Mouse (Mus musculus) C2C12 (cell line): ENCODE data around the gene Serpinb12. TPM values are rescaled to one million over a fixed set of nuclear protein-coding genes. Genes with fewer than 3 reads are reported as not detected.
"Not testable (repeated sequence)": the region's sequence is repeated elsewhere in the genome, so short reads cannot be mapped to it uniquely, and the experiment has no call there.

Source experiments
- H3K27me3 ChIP-seq: one replicate; pipeline ENCODE4 v1.6.1; 2011; ENCODE audit not compliant: control insufficient read depth, insufficient read depth, insufficient read length
- H3K36me3 ChIP-seq: one replicate; pipeline ENCODE4 v1.6.1; 2011; ENCODE audit not compliant: control insufficient read depth, insufficient read depth
- H3K4me3 ChIP-seq: one replicate; pipeline ENCODE4 v1.5.1; 2011; ENCODE audit warnings: mild to moderate bottlenecking, control low read depth; ENCODE audit not compliant: poor library complexity, insufficient read depth, severe bottlenecking
- H3K79me2 ChIP-seq: one replicate; pipeline ENCODE4 v1.6.1; 2011; ENCODE audit not compliant: control insufficient read depth, insufficient read depth
- H3K79me3 ChIP-seq: one replicate; pipeline ENCODE4 v1.6.1; 2011; ENCODE audit warnings: low read depth, control low read depth
- H3ac ChIP-seq: one replicate; pipeline ENCODE3; 2011; ENCODE audit warnings: low read depth; ENCODE audit not compliant: control insufficient read depth, insufficient read length
- CEBPB ChIP-seq: IDR thresholded peaks from one replicate; pipeline ENCODE4 v1.6.1; 2011; ENCODE audit warnings: low read depth, mild to moderate bottlenecking, control low read depth, moderate library complexity
- CTCF ChIP-seq: IDR thresholded peaks from one replicate; pipeline ENCODE4 v1.5.1; 2011; ENCODE audit not compliant: control insufficient read depth, insufficient read depth, insufficient read length
- FOSL1 ChIP-seq: IDR thresholded peaks from one replicate; pipeline ENCODE4 v1.8.0; 2011; ENCODE audit warnings: mild to moderate bottlenecking, low read length; ENCODE audit not compliant: poor library complexity, insufficient read depth, severe bottlenecking
- MAX ChIP-seq: IDR thresholded peaks from one replicate; pipeline ENCODE4 v1.6.1; 2011; ENCODE audit warnings: mild to moderate bottlenecking, control low read depth
- MYOD1 ChIP-seq: IDR thresholded peaks from one replicate; pipeline ENCODE4 v1.6.1; 2011; ENCODE audit warnings: low read depth; ENCODE audit not compliant: control insufficient read depth, insufficient read length
- MYOG ChIP-seq: IDR thresholded peaks from one replicate; pipeline ENCODE4 v1.6.1; 2011; ENCODE audit not compliant: control insufficient read depth, insufficient read length; ENCODE audit errors: extremely low read depth
- USF1 ChIP-seq: IDR thresholded peaks from one replicate; pipeline ENCODE4 v1.6.1; 2011; ENCODE audit warnings: low read depth, mild to moderate bottlenecking, control low read depth, moderate library complexity
- long read RNA-seq, 2 experiments: library from polyadenylated mRNA; unstranded; transcript quantifications; one replicate each; pipeline ENCODE4 v2.0.0; 2019 to 2020
- polyA plus RNA-seq: library from polyadenylated mRNA; unstranded; fragments of >200 nt; fragmentation: generic; extraction: Trizol; gene quantifications from one replicate; pipeline ENCODE4 v1.2.1, GENCODE M21; 2012; ENCODE audit warnings: missing spikeins

Serpinb12 gene
- polyA plus RNA-seq, result not detected
- long read RNA-seq, experiment 1, result 0 reads
- long read RNA-seq, experiment 2, result 0 reads

GRCm38 (mm10) chr1:106934265-106934664 lies at the start of gene Serpinb12:
TSS of gene Serpinb12 (plus strand) at chr1:106934449.
- TF ChIP-seq USF1, result no peak
- TF ChIP-seq MYOG, result no peak
- no peak for TF ChIP-seq MYOD1
- no peak for TF ChIP-seq CEBPB
- TF ChIP-seq MAX, result no peak
- TF ChIP-seq FOSL1, result no peak
- TF ChIP-seq CTCF, result no peak
- Histone ChIP-seq H3K36me3 (no peaks in the 10 kb centered on the region), H3ac (no peak within 1 kb of the TSS), H3K4me3 (no peak within 1 kb of the TSS), H3K79me2 (no peaks in the 10 kb centered on the region), H3K27me3 (no peaks in the 10 kb centered on the region), H3K79me3 (no peaks in the 10 kb centered on the region)

GRCm38 (mm10) chr1:106895142-106895541 lies 39.1 kb upstream of the Serpinb12 start:
- H3ac ChIP-seq, H3K79me3 ChIP-seq, H3K36me3 ChIP-seq, H3K4me3 ChIP-seq, H3K27me3 ChIP-seq, H3K79me2 ChIP-seq: not testable (repeated sequence)

DNA sequence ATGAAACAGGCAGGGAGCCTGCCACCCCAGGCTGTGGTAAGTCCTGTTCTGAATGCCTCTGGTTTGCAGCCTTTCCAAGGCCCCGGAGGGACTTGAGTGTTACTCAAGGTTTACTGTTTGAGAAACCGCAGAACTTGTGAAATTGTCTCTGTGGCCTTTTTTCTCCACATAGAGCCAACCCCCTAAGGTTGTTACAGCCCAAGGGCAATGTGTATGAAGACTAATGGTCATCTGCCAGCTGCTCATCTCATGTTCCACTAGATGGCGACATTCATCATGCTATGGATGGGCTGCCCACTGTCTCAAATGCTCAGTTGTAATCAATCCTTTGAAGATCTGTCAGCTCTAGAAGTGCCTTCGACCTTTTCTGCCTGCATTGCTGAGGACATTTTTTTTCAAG lies 32.8 kb upstream of the Serpinb12 start:
- H3K27me3 ChIP-seq, result no peaks in the 10 kb centered on the region
- no peak for TF ChIP-seq MYOG
- no peak for TF ChIP-seq MAX
- no peak for TF ChIP-seq FOSL1

GRCm38 (mm10) chr1:106931954-106932353 lies 2.3 kb upstream of the Serpinb12 start:
- no peaks in the 10 kb centered on the region for H3K79me3 ChIP-seq
- no peaks in the 10 kb centered on the region for H3K36me3 ChIP-seq
- TF ChIP-seq USF1 (no peak), MAX (no peak), FOSL1 (no peak), MYOG (no peak), MYOD1 (no peak), CEBPB (no peak), CTCF (no peak)
- no peak overlapping the region for H3K4me3 ChIP-seq
- no peaks in the 10 kb centered on the region for H3K27me3 ChIP-seq
- H3K79me2 ChIP-seq, result no peaks in the 10 kb centered on the region
- H3ac ChIP-seq, result no peak overlapping the region

More for the DNA sequence above, 32.8 kb upstream of the Serpinb12 start:
- H3K79me2 ChIP-seq, result no peaks in the 10 kb centered on the region
- no peaks in the 10 kb centered on the region for H3K36me3 ChIP-seq
- no peak overlapping the region for H3K4me3 ChIP-seq
- H3ac ChIP-seq, result no peak overlapping the region
- H3K79me3 ChIP-seq, result no peaks in the 10 kb centered on the region

GRCm38 (mm10) chr1:106933658-106934057 lies 591 bp upstream of the Serpinb12 start:
- no peaks in the 10 kb centered on the region for H3K36me3 ChIP-seq
- H3K79me2 ChIP-seq, result no peaks in the 10 kb centered on the region
- H3K4me3 ChIP-seq, result no peak overlapping the region
- no peaks in the 10 kb centered on the region for H3K27me3 ChIP-seq
- no peak overlapping the region for H3ac ChIP-seq
- no peak for TF ChIP-seq FOSL1
- H3K79me3 ChIP-seq, result no peaks in the 10 kb centered on the region

GRCm38 (mm10) chr1:106947217-106947616 lies 13.0 kb downstream of the Serpinb12 start:
- no peak overlapping the region for H3K4me3 ChIP-seq
- no peaks in the 10 kb centered on the region for H3K79me3 ChIP-seq
- no peak overlapping the region for H3ac ChIP-seq
- H3K27me3 ChIP-seq, result no peaks in the 10 kb centered on the region
- H3K36me3 ChIP-seq, result no peaks in the 10 kb centered on the region
- TF ChIP-seq FOSL1, result no peak
- TF ChIP-seq CTCF, result no peak
- TF ChIP-seq USF1, result no peak
- TF ChIP-seq MAX, result no peak
- no peak for TF ChIP-seq MYOD1
- TF ChIP-seq CEBPB, result no peak
- TF ChIP-seq MYOG, result no peak
- no peaks in the 10 kb centered on the region for H3K79me2 ChIP-seq
